Mouse (Mus musculus) hindbrain, embryonic 10.5 days (tissue): ENCODE data around the gene Bcas3. TPM values are rescaled to one million over a fixed set of nuclear protein-coding genes. Genes with fewer than 3 reads are reported as not detected.

Source experiments
- DNase-seq: peaks from one replicate; pipeline ENCODE4 v3.0.0-alpha.2; 2017; ENCODE audit warnings: low spot score
- H3K27ac ChIP-seq: fragments of 300-500 bp; sonication (generic); 2 replicates; pipeline ENCODE4 v1.5.1; 2016; ENCODE audit warnings: mild to moderate bottlenecking, moderate library complexity
- H3K27me3 ChIP-seq: fragments of 300-500 bp; sonication (generic); 2 replicates; pipeline ENCODE4 v1.6.1; 2016; ENCODE audit warnings: mild to moderate bottlenecking; ENCODE audit not compliant: poor library complexity, insufficient read depth, severe bottlenecking
- H3K36me3 ChIP-seq: fragments of 300-500 bp; sonication (generic); 2 replicates; pipeline ENCODE4 v1.6.1; 2016; ENCODE audit warnings: mild to moderate bottlenecking, moderate library complexity
- H3K4me1 ChIP-seq: fragments of 300-500 bp; sonication (generic); replicated peaks from 2 replicates; pipeline ENCODE4 v1.6.1; 2016; ENCODE audit warnings: mild to moderate bottlenecking
- H3K4me3 ChIP-seq: fragments of 300-500 bp; sonication (generic); 2 replicates; pipeline ENCODE4 v1.5.1; 2016; ENCODE audit warnings: mild to moderate bottlenecking, moderate library complexity
- H3K9me3 ChIP-seq: fragments of 300-500 bp; sonication (generic); 2 replicates; pipeline ENCODE4 v1.6.1; 2016; ENCODE audit warnings: mild to moderate bottlenecking, moderate library complexity
- WGBS: fragments of 180-500 bp; shearing (Covaris S2); methylation state at CpG from one replicate; pipeline ENCODE4 v1.1.7; 2016; 5-methylcytosine and 5-hydroxymethylcytosine counted together
- polyA plus RNA-seq: library from polyadenylated mRNA; unstranded; fragments of >200 nt; fragmentation: Nextera tagmentation; extraction: Ambion mirVana; gene quantifications from 2 replicates; pipeline ENCODE4 v1.2.1, GENCODE M21; 2016

The Bcas3 gene
- polyA plus RNA-seq, 1 experiment from 2014 or later = 37.3 TPM

- Histone ChIP-seq H3K4me1 (peaks cover 50% of the 10 kb centered on the region), H3K27me3 (peaks cover 12% of the 10 kb centered on the region), H3K4me3 (no peak overlapping the region), H3K27ac (peak overlapping the region; percentile 29; the same call in 1 of the 2 replicates), H3K9me3 (no peaks in the 10 kb centered on the region), H3K36me3 (no peaks in the 10 kb centered on the region)
- WGBS = 89% methylated on average over 11 of the region's 11 CpGs
- no peak for DNase-seq
These were observed 328.8 kb downstream of the Bcas3 start for GRCm38 (mm10) chr11:85681580-85682419.

- no peaks in the 10 kb centered on the region for H3K36me3 ChIP-seq
These were observed 332.0 kb downstream of the Bcas3 start for GRCm38 (mm10) chr11:85684981-85685380.

DNA sequence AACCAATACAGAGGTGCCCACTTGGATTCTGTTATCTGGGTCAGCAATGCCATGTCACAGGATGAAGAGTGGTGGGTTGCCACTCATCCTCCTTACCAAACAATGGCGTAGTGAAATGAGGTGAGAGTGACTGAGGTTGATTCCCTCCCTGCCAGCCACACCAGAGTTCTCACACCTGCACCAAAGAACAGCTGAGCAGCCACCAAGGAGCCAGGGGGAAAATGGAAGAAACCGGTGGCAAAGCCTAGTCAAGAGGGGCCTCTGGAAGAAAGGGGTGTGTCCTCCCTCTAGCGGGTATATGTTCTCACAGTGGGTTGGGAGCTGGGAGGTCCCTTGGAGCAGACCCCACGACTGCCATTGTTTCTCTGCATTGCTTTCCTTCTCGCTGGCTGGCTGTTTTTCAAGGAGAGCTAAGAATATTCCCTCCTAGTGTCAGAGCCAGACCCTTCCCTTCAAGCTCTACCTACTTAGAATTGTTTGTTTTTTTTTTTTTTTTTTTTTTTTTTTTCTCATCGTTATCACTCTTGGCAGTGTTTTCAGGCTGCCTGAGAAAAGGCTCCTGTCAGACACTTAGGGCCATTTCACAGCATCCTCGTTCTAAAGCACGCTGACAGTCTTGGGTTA lies 335.0 kb downstream of the Bcas3 start:
- no peak overlapping the region for H3K4me3 ChIP-seq
- no peaks in the 10 kb centered on the region for H3K36me3 ChIP-seq
- no peak for DNase-seq
- H3K9me3 ChIP-seq = no peaks in the 10 kb centered on the region
- WGBS = 37% methylated on average over 8 of the region's 8 CpGs
- peaks cover 13% of the 10 kb centered on the region for H3K27me3 ChIP-seq
- H3K4me1 ChIP-seq = peaks cover 29% of the 10 kb centered on the region
- no peak overlapping the region for H3K27ac ChIP-seq

More at GRCm38 (mm10) chr11:85684981-85685380, 332.0 kb downstream of the Bcas3 start:
- Histone ChIP-seq H3K27me3 (peaks cover 13% of the 10 kb centered on the region), H3K4me1 (peaks cover 27% of the 10 kb centered on the region), H3K9me3 (no peaks in the 10 kb centered on the region), H3K4me3 (no peak overlapping the region), H3K27ac (no peak overlapping the region)
- WGBS = 92% methylated on average over 2 of the region's 2 CpGs
- DNase-seq = no peak

DNA sequence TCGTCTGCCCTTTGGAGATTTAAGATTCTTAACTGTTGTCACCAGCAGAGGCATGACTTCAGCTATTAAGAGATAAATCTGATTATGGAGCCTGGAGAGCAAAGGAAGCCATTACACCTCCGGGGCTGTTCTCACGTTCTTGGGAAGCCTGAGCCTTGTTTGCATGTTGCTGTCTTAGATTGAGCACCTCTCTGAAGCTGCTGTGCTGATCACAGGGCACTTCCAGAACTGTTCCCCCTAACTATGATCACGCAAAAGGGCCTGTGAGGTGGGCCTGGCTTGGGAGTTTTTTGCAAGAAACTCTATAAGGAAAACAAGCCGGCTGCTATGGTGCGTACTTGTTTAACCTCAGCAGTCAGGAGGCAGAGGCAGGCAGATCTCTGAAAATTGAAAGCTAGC lies 335.5 kb downstream of the Bcas3 start:
- Histone ChIP-seq H3K4me3 (no peak overlapping the region), H3K9me3 (no peaks in the 10 kb centered on the region), H3K27ac (no peak overlapping the region), H3K36me3 (no peaks in the 10 kb centered on the region), H3K4me1 (peaks cover 31% of the 10 kb centered on the region), H3K27me3 (peaks cover 18% of the 10 kb centered on the region)
- no peak for DNase-seq
- WGBS = 81% methylated on average over 6 of the region's 6 CpGs

DNA sequence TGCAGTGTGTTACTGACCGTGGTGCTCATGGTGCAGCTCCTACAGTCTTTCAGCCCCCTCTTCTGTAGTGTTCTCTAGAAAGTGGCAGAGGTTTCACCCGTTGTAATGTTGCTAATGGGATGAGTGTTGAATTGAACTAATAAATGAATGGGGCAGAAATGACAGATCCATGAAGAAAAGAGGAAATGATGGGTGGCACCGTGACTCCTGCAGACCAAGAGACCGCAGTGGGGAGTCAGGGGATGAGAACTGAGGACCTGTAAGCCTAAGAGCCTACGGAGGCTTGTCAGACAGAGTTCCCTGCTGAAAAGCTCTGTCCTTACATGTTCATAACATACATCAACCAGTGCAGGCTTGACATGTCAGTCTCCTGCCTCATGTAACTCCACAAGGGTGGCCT lies 336.3 kb downstream of the Bcas3 start:
- 88% methylated on average over 5 of the region's 5 CpGs for WGBS
- H3K27ac ChIP-seq = no peak overlapping the region
- no peaks in the 10 kb centered on the region for H3K36me3 ChIP-seq
- H3K27me3 ChIP-seq = peaks cover 21% of the 10 kb centered on the region
- DNase-seq = no peak
- peaks cover 28% of the 10 kb centered on the region for H3K4me1 ChIP-seq
- H3K9me3 ChIP-seq = no peaks in the 10 kb centered on the region
- H3K4me3 ChIP-seq = no peak overlapping the region

GRCm38 (mm10) chr11:85691285-85691684 lies 338.3 kb downstream of the Bcas3 start:
- H3K4me3 ChIP-seq = no peak overlapping the region
- no peaks in the 10 kb centered on the region for H3K36me3 ChIP-seq
- no peak overlapping the region for H3K27ac ChIP-seq
- peaks cover 40% of the 10 kb centered on the region for H3K27me3 ChIP-seq
- DNase-seq = no peak
- H3K4me1 ChIP-seq = peaks cover 35% of the 10 kb centered on the region
- WGBS = 47% methylated on average over 5 of the region's 5 CpGs
- H3K9me3 ChIP-seq = no peaks in the 10 kb centered on the region

DNA sequence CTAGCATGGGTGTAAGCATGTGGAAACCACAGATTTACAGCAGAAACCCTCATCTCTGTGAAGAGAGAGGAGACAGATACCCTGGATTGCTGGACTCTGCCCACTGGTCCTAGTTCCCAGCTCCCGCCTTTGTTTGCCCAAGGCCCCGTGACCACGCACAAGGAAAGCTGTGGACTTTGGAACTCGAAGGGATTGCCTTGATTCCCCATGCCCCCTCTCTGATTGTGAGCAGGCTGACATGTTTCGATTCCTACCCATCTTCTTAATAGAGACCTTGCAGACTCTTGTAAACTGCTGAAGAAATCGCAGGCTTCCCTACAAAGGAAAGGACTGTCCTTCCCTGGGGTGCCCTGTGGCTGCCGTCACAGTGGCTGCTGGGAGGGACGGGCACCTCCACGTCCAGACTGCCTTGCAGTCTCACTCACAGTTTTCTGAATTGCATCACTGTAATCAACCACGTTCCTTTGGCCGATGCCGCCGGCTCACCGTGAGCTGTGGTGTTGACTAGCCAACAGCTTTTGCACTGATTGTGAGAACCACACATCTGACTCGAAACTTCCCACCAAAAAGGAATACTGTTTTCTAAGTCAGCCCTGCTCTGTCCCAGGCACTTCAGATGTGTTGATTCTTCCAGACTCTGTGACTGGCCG lies 342.8 kb downstream of the Bcas3 start:
- whole genome bisulfite sequencing = 77% methylated on average over 16 of the region's 16 CpGs
- DNase-seq = no peak
- H3K4me1 ChIP-seq = peaks cover 47% of the 10 kb centered on the region
- H3K4me3 ChIP-seq = no peak overlapping the region
- no peaks in the 10 kb centered on the region for H3K36me3 ChIP-seq
- H3K27ac ChIP-seq = 0 out of 2 replicates have a peak overlapping the region, but pooled peaks have one; percentile 4
- peaks cover 31% of the 10 kb centered on the region for H3K27me3 ChIP-seq
- H3K9me3 ChIP-seq = no peaks in the 10 kb centered on the region

DNA sequence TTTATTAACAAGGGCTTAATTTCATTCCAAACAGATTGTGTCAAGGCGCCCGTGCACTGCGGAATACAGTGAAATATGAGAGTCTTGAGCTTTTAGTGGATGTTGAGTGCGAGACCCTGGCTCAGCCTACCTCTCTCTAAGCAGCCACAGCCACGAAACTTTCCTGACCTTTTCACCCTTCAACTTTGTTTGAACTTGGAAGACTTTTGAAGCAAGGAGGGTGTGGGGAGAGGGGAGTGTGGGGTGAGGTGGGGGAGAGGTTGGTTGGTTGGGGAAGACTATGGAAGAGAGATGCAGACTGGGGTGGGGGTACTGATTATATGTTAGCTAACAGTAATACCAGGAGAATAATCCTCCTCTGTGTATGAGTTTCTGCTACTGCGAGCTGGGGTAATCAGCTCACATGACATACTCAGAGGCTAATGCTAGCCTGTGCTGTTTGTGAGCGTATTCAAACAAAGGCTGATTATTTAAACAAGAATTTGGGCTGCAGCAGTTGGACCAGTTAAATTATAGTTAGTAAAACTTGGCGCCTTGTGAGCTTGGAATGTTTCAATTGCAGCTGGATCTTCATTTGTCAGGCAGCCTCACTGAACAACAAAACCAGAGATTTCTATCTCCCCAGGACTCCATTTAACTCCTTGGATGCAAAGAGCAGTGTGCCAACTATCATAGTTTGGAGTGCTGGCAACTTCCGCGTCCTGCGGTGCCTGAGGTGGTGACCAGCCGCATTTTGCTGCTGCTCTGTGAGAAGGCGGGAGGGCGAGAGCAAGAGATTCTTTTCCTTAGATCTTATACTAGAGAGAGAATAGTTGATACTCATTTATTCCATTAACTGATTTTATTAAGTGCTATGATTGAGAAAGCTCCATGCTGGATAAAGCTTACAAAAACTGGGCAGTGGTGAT lies 343.8 kb downstream of the Bcas3 start:
- WGBS = 58% methylated on average over 14 of the region's 14 CpGs
- Histone ChIP-seq H3K27me3 (peaks cover 31% of the 10 kb centered on the region), H3K27ac (no peak overlapping the region), H3K4me3 (no peak overlapping the region), H3K36me3 (no peaks in the 10 kb centered on the region), H3K9me3 (no peaks in the 10 kb centered on the region), H3K4me1 (peaks cover 39% of the 10 kb centered on the region)
- DNase-seq = no peak

DNA sequence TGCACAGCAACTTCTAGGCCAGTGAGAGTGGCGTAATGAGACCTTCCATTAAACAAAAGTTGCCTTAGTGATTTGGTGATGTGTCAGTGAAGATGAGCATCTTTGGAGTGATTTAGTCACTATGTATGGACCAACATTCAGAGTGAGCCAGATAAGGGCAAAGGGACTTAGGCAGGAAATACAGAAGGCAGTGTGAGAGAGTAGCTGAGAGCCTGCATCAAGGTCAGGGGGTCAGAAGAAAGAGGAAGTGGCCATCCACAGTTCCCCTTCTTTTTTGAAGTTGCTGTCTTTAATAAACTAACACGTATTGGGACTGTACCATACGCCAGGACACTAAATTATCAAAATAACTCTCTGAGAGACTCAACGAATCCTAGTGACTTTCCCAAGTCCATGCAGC lies 344.5 kb downstream of the Bcas3 start:
- no peak for DNase-seq
- no peaks in the 10 kb centered on the region for H3K36me3 ChIP-seq
- H3K4me1 ChIP-seq = peaks cover 39% of the 10 kb centered on the region
- peaks cover 31% of the 10 kb centered on the region for H3K27me3 ChIP-seq
- H3K4me3 ChIP-seq = no peak overlapping the region
- H3K9me3 ChIP-seq = no peaks in the 10 kb centered on the region
- 84% methylated on average over 4 of the region's 4 CpGs for WGBS
- H3K27ac ChIP-seq = no peak overlapping the region

DNA sequence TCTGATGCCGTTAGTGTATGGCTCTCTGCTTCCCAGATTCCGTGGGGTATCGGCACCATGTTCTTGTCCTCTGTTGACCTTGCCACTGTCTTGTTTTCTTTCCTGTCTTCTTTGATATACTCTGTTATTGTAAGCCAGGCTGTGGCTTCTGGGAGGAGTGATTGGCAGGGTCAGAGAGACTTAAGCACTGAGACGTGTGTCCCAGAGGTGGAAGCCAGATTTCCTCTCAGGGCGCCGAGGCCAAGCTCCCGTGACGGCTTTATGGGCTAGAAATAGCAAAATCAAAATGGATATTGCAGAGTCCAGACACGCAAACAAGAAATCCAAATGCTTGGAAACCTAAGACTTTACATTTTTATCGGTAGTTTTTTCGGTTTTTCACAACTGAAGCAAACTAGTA lies 345.3 kb downstream of the Bcas3 start:
- 62% methylated on average over 11 of the region's 11 CpGs for WGBS

GRCm38 (mm10) chr11:85704062-85704748 lies 351.2 kb downstream of the Bcas3 start:
- Histone ChIP-seq H3K36me3 (no peaks in the 10 kb centered on the region), H3K27me3 (peaks cover 4% of the 10 kb centered on the region; the same call in 1 of the 2 replicates), H3K9me3 (no peaks in the 10 kb centered on the region), H3K27ac (no peak overlapping the region), H3K4me1 (peaks cover 1% of the 10 kb centered on the region; the same call in 1 of the 2 replicates), H3K4me3 (no peak overlapping the region)
- no peak for DNase-seq
- WGBS = 84% methylated on average over 4 of the region's 4 CpGs

More for the DNA sequence above, 345.3 kb downstream of the Bcas3 start:
- H3K36me3 ChIP-seq = no peaks in the 10 kb centered on the region
- no peak for DNase-seq
- H3K4me1 ChIP-seq = peaks cover 31% of the 10 kb centered on the region
- no peaks in the 10 kb centered on the region for H3K9me3 ChIP-seq
- peaks cover 27% of the 10 kb centered on the region for H3K27me3 ChIP-seq
- no peak overlapping the region for H3K4me3 ChIP-seq
- H3K27ac ChIP-seq = no peak overlapping the region

DNA sequence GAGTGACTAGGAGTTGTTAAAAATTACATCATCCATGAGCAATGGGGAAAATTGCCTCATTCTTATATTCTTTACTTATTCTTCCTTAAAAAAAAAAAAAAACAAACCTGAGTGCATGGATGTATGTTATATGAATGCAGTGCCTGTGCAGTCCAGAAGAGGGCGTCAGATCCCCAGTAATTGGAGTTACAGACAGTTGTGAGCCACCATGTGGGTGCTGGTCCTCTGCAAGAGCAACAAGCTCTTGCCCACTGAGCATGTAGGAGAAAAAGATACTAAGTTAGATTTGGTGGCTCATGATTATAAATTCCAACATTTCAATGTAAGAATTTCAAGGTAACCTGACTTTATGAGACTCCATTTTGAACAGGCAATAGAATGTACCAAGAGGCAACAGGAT lies 353.7 kb downstream of the Bcas3 start:
- H3K36me3 ChIP-seq = no peaks in the 10 kb centered on the region
- peaks cover 14% of the 10 kb centered on the region for H3K4me1 ChIP-seq

More for the DNA sequence above, 353.7 kb downstream of the Bcas3 start:
- Histone ChIP-seq H3K9me3 (no peaks in the 10 kb centered on the region), H3K4me3 (no peak overlapping the region), H3K27ac (no peak overlapping the region), H3K27me3 (peaks cover 18% of the 10 kb centered on the region)
- WGBS = 21% methylated on average over 1 of the region's 1 CpGs
- no peak for DNase-seq
